Mouse (Mus musculus): ENCODE measurements at regions not wholly inside any gene's neighbourhood (a gene's known extent, or its start where the extent isn't known, plus 50 kb on each side); places are given as distances from the start of the nearest gene placed in this dataset.

DNA sequence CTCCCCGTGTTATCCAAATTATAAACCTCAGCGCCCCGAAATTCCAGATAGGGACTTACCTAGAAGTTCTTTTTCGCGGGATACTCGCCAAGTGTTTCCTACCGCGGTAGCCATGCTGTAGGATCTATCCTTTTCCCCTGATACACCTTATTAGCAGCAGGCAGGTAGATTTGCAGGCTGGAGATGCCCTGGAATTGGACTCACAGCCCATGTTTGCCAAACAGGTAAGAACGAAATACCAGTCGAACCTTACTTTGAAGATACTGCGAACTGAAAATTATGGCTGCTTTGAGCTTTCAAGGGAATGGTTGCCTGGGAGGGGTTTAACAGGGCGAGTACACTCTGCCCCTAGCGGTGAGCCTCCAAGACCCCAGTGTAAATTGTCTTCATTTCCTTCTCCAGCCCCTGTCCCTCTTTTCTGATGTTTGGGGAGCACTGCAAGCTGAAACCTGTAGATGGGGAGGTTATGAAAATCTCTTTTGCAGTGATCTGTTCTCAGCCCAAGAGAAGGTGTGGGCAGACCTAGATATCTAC is 149.8 kb upstream of the Agtr2 start:
- no peak for TF ChIP-seq HCFC1 (IDR thresholded peaks at IDR 0.05; ENCODE audit: borderline replicate concordance, insufficient read depth, low read length)
- TF ChIP-seq ZNF384 (IDR thresholded peaks at IDR 0.05; ENCODE audit: low read depth, low read length), result no peak
- no peak for TF ChIP-seq MAFK (IDR thresholded peaks at IDR 0.05; ENCODE audit: insufficient read depth, low read depth, low read length)
- TF ChIP-seq ZC3H11A (IDR thresholded peaks at IDR 0.05; ENCODE audit: borderline replicate concordance, low read depth, low read length), result no peak
- TF ChIP-seq CHD2 (IDR thresholded peaks at IDR 0.05; ENCODE audit: low read depth, low read length), result no peak

Measured in ES-E14 (cell line).